Mouse (Mus musculus) ES-Bruce4 (cell line): ENCODE measurements around the gene Tmem161a. TPM values are rescaled to one million over a fixed set of nuclear protein-coding genes. Genes with fewer than 3 reads are reported as not detected.

Experiments used
- H3K27ac ChIP-seq: 2 replicates; pipeline ENCODE4 v1.5.1; 2012; ENCODE audit warnings: low read length, inconsistent platforms; ENCODE audit not compliant: insufficient read depth
- H3K27me3 ChIP-seq: 2 replicates; pipeline ENCODE4 v1.6.1; 2012; ENCODE audit warnings: mild to moderate bottlenecking, low read length, inconsistent platforms; ENCODE audit not compliant: control insufficient read depth, poor library complexity, insufficient read depth, severe bottlenecking
- H3K36me3 ChIP-seq: 2 replicates; pipeline ENCODE4 v1.6.1; 2012; ENCODE audit warnings: inconsistent platforms, mild to moderate bottlenecking, low read length, moderate library complexity; ENCODE audit not compliant: control insufficient read depth, poor library complexity, insufficient read depth, severe bottlenecking
- H3K4me1 ChIP-seq: one replicate; pipeline ENCODE4 v1.8.1; 2011; ENCODE audit warnings: low read length; ENCODE audit not compliant: control insufficient read depth, insufficient read depth
- H3K4me3 ChIP-seq: 2 replicates; pipeline ENCODE4 v1.5.1; 2011; ENCODE audit warnings: low read depth, mild to moderate bottlenecking, low read length
- H3K9ac ChIP-seq: 2 replicates; pipeline ENCODE4 v1.6.1; 2012; ENCODE audit warnings: low read depth, mild to moderate bottlenecking, inconsistent platforms; ENCODE audit not compliant: poor library complexity, severe bottlenecking
- H3K9me3 ChIP-seq: replicated peaks from 2 replicates; pipeline ENCODE4 v1.6.1; 2012; ENCODE audit warnings: mild to moderate bottlenecking, low read length, inconsistent platforms; ENCODE audit not compliant: control insufficient read depth, poor library complexity, insufficient read depth, severe bottlenecking
- CTCF ChIP-seq: IDR thresholded peaks from one replicate; pipeline ENCODE4 v1.8.1; 2011; ENCODE audit warnings: low read depth, low read length
- EP300 ChIP-seq: IDR thresholded peaks from 2 replicates; pipeline ENCODE4 v1.6.1; 2011; ENCODE audit warnings: low read depth, low read length; ENCODE audit not compliant: insufficient read depth
- POLR2A ChIP-seq: IDR thresholded peaks from one replicate; pipeline ENCODE4 v1.8.1; 2011; ENCODE audit warnings: low read length; ENCODE audit not compliant: insufficient read depth
- polyA plus RNA-seq: library from polyadenylated mRNA; stranded (reverse); fragments of >200 nt; gene quantifications from 2 replicates; pipeline ENCODE4 v1.2.4, GENCODE M21; 2011; ENCODE audit warnings: low read depth; ENCODE audit not compliant: missing spikeins, insufficient read depth, insufficient read length

The Tmem161a gene
- polyA plus RNA-seq, 1 experiment = 36.5 TPM

DNA sequence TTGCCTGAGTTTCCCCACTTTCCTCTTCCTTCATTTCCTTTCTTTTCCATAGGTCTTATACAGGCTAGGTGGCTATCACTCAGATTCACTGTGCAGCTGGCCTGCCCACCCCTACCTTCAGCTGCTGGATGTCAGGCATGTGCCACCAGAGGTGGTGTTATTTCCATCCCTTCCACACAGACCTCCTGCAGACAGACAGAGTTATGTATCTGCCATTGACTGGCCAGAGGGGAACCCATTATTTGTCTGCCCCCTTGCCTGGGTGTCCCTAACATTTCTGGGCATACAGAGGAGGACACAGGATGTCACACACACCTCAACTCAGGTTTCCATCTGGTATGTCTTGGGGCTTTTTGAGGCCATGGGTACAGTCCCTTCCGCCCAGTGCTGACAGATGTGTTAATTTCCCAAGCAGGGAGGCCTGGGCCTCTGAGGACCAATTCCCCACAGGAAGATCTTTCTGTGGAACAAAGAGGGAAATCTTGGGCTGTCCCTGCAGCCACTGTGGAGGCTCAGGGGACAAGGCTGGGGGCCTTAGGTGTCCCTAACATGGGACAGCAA lies 14.8 kb upstream of the Tmem161a start:
- TF ChIP-seq EP300 (no peak), POLR2A (no peak), CTCF (no peak)
- peaks cover 2% of the 10 kb centered on the region for H3K4me1 ChIP-seq

DNA sequence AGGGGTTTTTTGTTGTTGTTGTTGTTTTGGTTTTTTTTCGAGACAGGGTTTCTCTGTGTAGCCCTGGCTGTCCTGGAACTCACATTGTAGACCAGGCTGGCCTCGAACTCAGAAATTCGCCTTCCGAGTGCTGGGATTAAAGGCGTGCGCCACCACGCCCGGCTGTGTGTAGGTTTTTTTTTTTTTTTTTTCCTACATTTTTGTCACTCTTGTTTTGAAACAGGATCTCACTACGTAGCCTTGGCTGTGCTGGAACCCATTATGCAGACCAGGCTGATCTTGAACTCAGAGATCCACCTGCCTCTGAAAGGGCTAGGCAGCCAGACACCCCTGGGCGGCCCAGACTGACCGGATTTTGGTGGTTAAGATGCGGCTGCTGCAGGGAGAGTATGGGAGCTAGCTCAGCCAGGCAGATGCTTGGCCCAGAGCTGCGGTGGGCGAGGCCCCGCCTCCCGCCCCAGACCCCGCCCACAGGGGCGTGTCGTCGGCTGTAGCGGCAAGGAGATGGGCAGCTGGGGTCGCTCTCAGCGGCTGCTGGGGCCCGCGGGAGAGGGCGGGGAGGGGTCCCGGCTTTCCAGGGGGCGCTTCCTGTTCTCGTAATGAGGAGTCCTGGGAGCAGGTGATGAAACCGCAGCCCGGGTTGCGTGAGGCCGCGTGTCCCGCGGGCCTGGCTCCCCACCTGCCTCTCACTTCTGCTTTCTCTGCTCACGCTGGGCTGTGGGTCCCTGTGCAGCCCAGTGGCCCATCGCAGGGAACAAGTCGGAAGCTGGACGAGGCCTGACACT lies 13.9 kb upstream of the Tmem161a start:
- H3K4me1 ChIP-seq = peaks cover 2% of the 10 kb centered on the region
- peak overlapping the region; percentile 33 for H3K27ac ChIP-seq
- TF ChIP-seq EP300 = 0 out of 2 replicates have a peak, but pooled peaks have one; percentile 2
- no peak for TF ChIP-seq POLR2A
- H3K4me3 ChIP-seq = peak overlapping the region; percentile 69
- H3K27me3 ChIP-seq = no peaks in the 10 kb centered on the region
- no peaks in the 10 kb centered on the region for H3K9me3 ChIP-seq
- H3K9ac ChIP-seq = peak overlapping the region; percentile 78
- H3K36me3 ChIP-seq = no peaks in the 10 kb centered on the region

More for the DNA sequence above, 14.8 kb upstream of the Tmem161a start:
- Histone ChIP-seq H3K9me3 (no peaks in the 10 kb centered on the region), H3K36me3 (no peaks in the 10 kb centered on the region), H3K27ac (no peak overlapping the region), H3K27me3 (no peaks in the 10 kb centered on the region), H3K9ac (0 out of 2 replicates have a peak overlapping the region, but pooled peaks have one; percentile 0), H3K4me3 (no peak overlapping the region)

DNA sequence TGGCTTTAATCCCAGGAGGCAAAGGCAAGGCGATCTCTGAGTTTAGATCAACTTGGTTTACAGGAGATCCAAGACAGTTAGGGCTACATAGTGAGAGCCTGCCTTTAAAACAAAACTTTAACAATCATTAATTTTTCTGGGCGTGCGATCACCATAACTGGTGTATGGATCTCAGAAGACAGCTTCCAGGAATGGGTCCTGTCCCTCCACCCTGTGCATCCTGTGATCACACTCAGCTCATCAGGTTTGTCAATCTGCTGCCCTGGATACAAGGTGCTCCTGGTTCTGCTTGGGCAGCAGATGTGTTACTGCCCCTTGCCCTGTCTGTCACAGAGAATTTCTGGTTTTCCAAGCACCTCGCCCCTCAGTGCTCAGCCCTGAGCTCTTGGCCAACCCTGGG lies 12.9 kb upstream of the Tmem161a start:
- peak overlapping the region; percentile 33; the same call in 1 of the 2 replicates for H3K27ac ChIP-seq
- no peaks in the 10 kb centered on the region for H3K36me3 ChIP-seq
- no peaks in the 10 kb centered on the region for H3K27me3 ChIP-seq
- H3K4me1 ChIP-seq = peaks cover 2% of the 10 kb centered on the region
- TF ChIP-seq EP300 (no peak), POLR2A (no peak)
- peak overlapping the region; percentile 22 for H3K4me3 ChIP-seq
- H3K9ac ChIP-seq = peak overlapping the region; percentile 78
- no peaks in the 10 kb centered on the region for H3K9me3 ChIP-seq

DNA sequence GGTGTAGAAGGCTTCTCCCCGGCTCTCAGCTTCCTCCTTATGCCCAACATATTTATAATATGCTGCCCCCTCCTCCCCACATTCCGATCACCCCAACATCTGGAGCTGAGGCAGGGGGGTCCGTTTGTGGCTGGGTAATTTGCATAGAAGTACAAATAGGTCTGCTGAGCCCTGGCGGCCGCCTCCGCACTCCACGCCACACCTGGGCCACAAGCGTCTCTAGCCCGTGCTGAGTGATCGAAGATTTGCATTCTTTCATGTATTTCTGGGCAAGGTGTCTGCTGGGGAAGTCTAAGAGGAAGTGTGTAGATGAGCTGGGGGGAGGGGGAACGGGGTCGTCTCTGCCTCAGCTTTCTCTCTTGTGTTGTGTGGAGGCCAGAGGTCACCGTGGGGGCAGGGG lies 12.1 kb upstream of the Tmem161a start:
- Histone ChIP-seq H3K27me3 (no peaks in the 10 kb centered on the region), H3K27ac (no peak overlapping the region), H3K9me3 (no peaks in the 10 kb centered on the region), H3K36me3 (no peaks in the 10 kb centered on the region), H3K4me3 (no peak overlapping the region), H3K4me1 (peaks cover 2% of the 10 kb centered on the region), H3K9ac (peak overlapping the region; percentile 78)
- TF ChIP-seq EP300 = no peak
- no peak for TF ChIP-seq POLR2A
- TF ChIP-seq CTCF = no peak

DNA sequence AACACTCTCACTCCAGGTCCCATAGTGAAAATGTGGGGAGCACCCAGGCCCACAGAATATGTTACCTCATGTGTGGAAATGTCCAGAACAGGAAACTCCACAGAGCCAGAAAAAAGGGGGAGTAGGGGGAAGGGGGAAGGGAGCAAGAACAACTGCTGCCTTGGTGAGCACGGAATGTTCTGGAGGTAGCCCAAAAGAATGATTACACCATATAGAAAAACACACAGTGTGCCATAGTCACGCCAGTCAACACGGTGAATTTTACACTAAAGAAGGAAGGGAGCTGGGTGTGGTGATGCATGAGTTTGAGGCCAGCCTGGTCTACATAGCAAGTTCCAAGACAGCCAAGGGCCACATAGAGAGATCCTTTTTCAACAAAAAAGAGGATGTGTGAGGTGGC lies 8.8 kb upstream of the Tmem161a start:
- H3K27ac ChIP-seq = no peak overlapping the region
- no peak for TF ChIP-seq POLR2A
- no peak for TF ChIP-seq CTCF
- TF ChIP-seq EP300 = no peak
- no peaks in the 10 kb centered on the region for H3K36me3 ChIP-seq
- H3K27me3 ChIP-seq = no peaks in the 10 kb centered on the region
- peaks cover 2% of the 10 kb centered on the region for H3K4me1 ChIP-seq
- H3K9ac ChIP-seq = no peak overlapping the region
- H3K9me3 ChIP-seq = no peaks in the 10 kb centered on the region
- H3K4me3 ChIP-seq = no peak overlapping the region

DNA sequence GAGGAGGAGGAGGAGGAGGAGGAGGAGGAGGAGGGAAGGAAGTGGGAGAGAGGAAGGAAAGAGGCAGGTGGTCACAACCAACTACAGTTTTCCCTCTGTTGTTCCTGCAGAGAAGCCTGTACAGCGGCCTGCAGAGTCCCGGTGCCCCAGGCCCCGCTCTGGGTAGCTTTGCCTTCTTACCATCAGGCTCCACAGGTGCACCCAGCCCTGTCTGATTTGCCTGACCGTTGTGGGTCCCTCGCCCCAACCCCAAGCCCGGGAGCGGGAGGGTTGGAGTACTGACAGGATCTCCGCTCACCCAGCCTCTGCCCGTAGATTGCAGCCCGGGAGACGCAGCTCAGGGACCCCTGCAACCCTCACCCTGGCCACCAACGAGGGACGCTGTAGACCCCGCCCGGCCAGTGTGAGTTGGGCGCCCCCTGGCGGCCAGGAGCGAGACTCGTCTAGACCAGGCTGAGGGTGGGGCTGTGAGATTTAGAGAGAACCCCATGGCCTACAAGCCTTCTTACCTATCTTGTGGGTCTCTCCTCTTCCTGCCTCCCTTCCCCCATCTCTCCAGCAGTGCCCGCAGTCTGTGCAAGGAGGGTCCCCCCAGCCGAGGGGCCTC lies 5.5 kb upstream of the Tmem161a start:
- Histone ChIP-seq H3K4me3 (peak overlapping the region; percentile 37), H3K27me3 (no peaks in the 10 kb centered on the region), H3K4me1 (peaks cover 2% of the 10 kb centered on the region), H3K9ac (peak overlapping the region; percentile 17), H3K9me3 (no peaks in the 10 kb centered on the region), H3K27ac (no peak overlapping the region), H3K36me3 (no peaks in the 10 kb centered on the region)
- TF ChIP-seq EP300 (no peak), CTCF (peak; percentile 94)
